Mouse (Mus musculus) olfactory bulb, adult 2 months (tissue): ENCODE measurements at regions not wholly inside any gene's neighbourhood (a gene's known extent, or its start where the extent isn't known, plus 50 kb on each side); places are given as distances from the start of the nearest gene placed in this dataset.

Source experiments
- H3K27ac ChIP-seq: fragments of 200-500 bp; 2 replicates; pipeline ENCODE4 v1.5.1; 2012; ENCODE audit warnings: low read depth, low read length; ENCODE audit not compliant: insufficient read depth
- H3K4me1 ChIP-seq: fragments of 200-500 bp; 2 replicates; pipeline ENCODE4 v1.6.1; 2012; ENCODE audit warnings: low read length; ENCODE audit not compliant: control insufficient read depth, insufficient read depth
- H3K4me3 ChIP-seq: fragments of 200-500 bp; 2 replicates; pipeline ENCODE4 v1.5.1; 2012; ENCODE audit warnings: mild to moderate bottlenecking, low read depth, low read length, moderate library complexity; ENCODE audit not compliant: insufficient read depth
- CTCF ChIP-seq: fragments of 200-500 bp; IDR thresholded peaks from 2 replicates; pipeline ENCODE4 v1.5.1; 2012; ENCODE audit warnings: low read depth, mild to moderate bottlenecking, low read length, moderate library complexity; ENCODE audit not compliant: insufficient read depth
- POLR2A ChIP-seq: fragments of 200-500 bp; IDR thresholded peaks from 2 replicates; pipeline ENCODE4 v1.6.1; 2012; ENCODE audit warnings: mild to moderate bottlenecking, low read depth, low read length, moderate library complexity; ENCODE audit not compliant: insufficient read depth
- WGBS: fragments of 180-500 bp; shearing (Covaris S2); methylation state at CpG from one replicate; pipeline ENCODE4 v1.1.7; 2018; 5-methylcytosine and 5-hydroxymethylcytosine counted together

GRCm38 (mm10) chr5:64574386-64574785 is 228.8 kb upstream of the Klf3 start:
- TF ChIP-seq POLR2A (no peak), CTCF (no peak)
- H3K4me1 ChIP-seq, result no peaks in the 10 kb centered on the region
- H3K27ac ChIP-seq, result no peak overlapping the region
- H3K4me3 ChIP-seq, result no peak overlapping the region
- 89% methylated on average over 10 of the region's 10 CpGs for WGBS

- WGBS, result 81% methylated on average over 6 of the region's 6 CpGs
- TF ChIP-seq CTCF, result no peak
- no peak for TF ChIP-seq POLR2A
- H3K4me1 ChIP-seq, result peaks cover 6% of the 10 kb centered on the region
- H3K27ac ChIP-seq, result no peak overlapping the region
- H3K4me3 ChIP-seq, result no peak overlapping the region
Measured at GRCm38 (mm10) chr5:64575896-64576295, 227.3 kb upstream of the Klf3 start.

- H3K4me3 ChIP-seq, result no peak overlapping the region
- WGBS, result 64% methylated on average over 19 of the region's 19 CpGs
- no peak overlapping the region for H3K27ac ChIP-seq
- TF ChIP-seq POLR2A (no peak), CTCF (no peak)
- peaks cover 9% of the 10 kb centered on the region for H3K4me1 ChIP-seq
Measured at GRCm38 (mm10) chr5:64576426-64577262, 226.5 kb upstream of the Klf3 start.

- no peak overlapping the region for H3K4me3 ChIP-seq
- H3K27ac ChIP-seq, result no peak overlapping the region
- H3K4me1 ChIP-seq, result peaks cover 9% of the 10 kb centered on the region
- WGBS, result 88% methylated on average over 7 of the region's 7 CpGs
- TF ChIP-seq CTCF (no peak), POLR2A (no peak)
Measured at GRCm38 (mm10) chr5:64577424-64577823, 225.8 kb upstream of the Klf3 start.

- H3K4me3 ChIP-seq, result no peak overlapping the region
- no peak overlapping the region for H3K27ac ChIP-seq
- TF ChIP-seq CTCF (no peak), POLR2A (no peak)
- H3K4me1 ChIP-seq, result peaks cover 9% of the 10 kb centered on the region
- 97% methylated on average over 6 of the region's 6 CpGs for WGBS
Measured at GRCm38 (mm10) chr5:64578536-64578935, 224.7 kb upstream of the Klf3 start.

GRCm38 (mm10) chr5:64579086-64579485 is 224.1 kb upstream of the Klf3 start:
- Histone ChIP-seq H3K4me3 (no peak overlapping the region), H3K4me1 (peaks cover 9% of the 10 kb centered on the region), H3K27ac (no peak overlapping the region)
- no peak for TF ChIP-seq POLR2A
- no peak for TF ChIP-seq CTCF
- 60% methylated on average over 5 of the region's 5 CpGs for WGBS

GRCm38 (mm10) chr5:64579494-64580339 is 223.5 kb upstream of the Klf3 start:
- Histone ChIP-seq H3K4me3 (no peak overlapping the region), H3K27ac (no peak overlapping the region), H3K4me1 (peaks cover 9% of the 10 kb centered on the region)
- WGBS, result 13% methylated on average over 14 of the region's 14 CpGs
- TF ChIP-seq POLR2A (no peak), CTCF (no peak)

GRCm38 (mm10) chr5:64580340-64580723 is 222.9 kb upstream of the Klf3 start:
- no peak overlapping the region for H3K27ac ChIP-seq
- 79% methylated on average over 3 of the region's 3 CpGs for WGBS
- H3K4me1 ChIP-seq, result peaks cover 9% of the 10 kb centered on the region
- TF ChIP-seq CTCF (no peak), POLR2A (no peak)
- H3K4me3 ChIP-seq, result no peak overlapping the region

GRCm38 (mm10) chr5:64580786-64581445 is 222.3 kb upstream of the Klf3 start:
- no peak for TF ChIP-seq POLR2A
- no peak for TF ChIP-seq CTCF
- H3K27ac ChIP-seq, result no peak overlapping the region
- peaks cover 9% of the 10 kb centered on the region for H3K4me1 ChIP-seq
- WGBS, result 94% methylated on average over 6 of the region's 6 CpGs
- no peak overlapping the region for H3K4me3 ChIP-seq

- H3K4me3 ChIP-seq, result no peak overlapping the region
- peaks cover 9% of the 10 kb centered on the region for H3K4me1 ChIP-seq
- WGBS, result 62% methylated on average over 8 of the region's 8 CpGs
- no peak overlapping the region for H3K27ac ChIP-seq
- TF ChIP-seq POLR2A, result no peak
- no peak for TF ChIP-seq CTCF
Measured at GRCm38 (mm10) chr5:64581461-64581860, 221.7 kb upstream of the Klf3 start.
